Mouse (Mus musculus): ENCODE measurements at regions not wholly inside any gene's neighbourhood (a gene's known extent, or its start where the extent isn't known, plus 50 kb on each side); places are given as distances from the start of the nearest gene placed in this dataset.

DNA sequence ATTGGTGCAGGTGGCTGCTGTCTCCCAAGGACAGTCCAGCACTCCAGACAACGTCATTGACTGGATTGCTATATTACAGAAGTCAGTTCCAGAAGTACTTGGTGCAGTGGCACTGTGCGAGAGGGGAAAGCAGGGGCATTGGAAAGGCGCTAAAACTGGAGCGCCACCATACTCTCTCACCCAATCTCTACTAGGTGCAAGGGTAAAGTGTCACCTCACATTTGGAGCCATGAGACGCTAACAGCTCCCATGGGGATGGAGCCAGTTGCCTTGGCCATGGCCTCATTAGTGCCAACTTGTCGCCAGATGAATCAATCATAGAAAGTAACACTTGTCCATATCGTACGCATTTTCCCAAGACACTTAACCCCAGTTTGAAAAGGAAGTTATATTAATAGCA is 1617.2 kb upstream of the Gulo start:
- 92% methylated on average over 8 of the region's 8 CpGs for WGBS
- H3K27ac ChIP-seq = no peak overlapping the region
- H3K4me3 ChIP-seq = no peak overlapping the region
- H3K36me3 ChIP-seq (replicated peaks) = no peaks in the 10 kb centered on the region
- H3K4me1 ChIP-seq = peaks cover 7% of the 10 kb centered on the region
- no peak for DNase-seq (ENCODE audit: extremely low spot score, low spot score)
- H3K9me3 ChIP-seq = no peaks in the 10 kb centered on the region
- H3K27me3 ChIP-seq (ENCODE audit: poor library complexity, severe bottlenecking) = peaks cover 25% of the 10 kb centered on the region

- no peaks in the 10 kb centered on the region for H3K9me3 ChIP-seq
- H3K4me3 ChIP-seq = no peak overlapping the region
- H3K4me1 ChIP-seq = peaks cover 12% of the 10 kb centered on the region
- no peaks in the 10 kb centered on the region for H3K36me3 ChIP-seq (replicated peaks)
- no peak overlapping the region for H3K27ac ChIP-seq
- no peak for DNase-seq (ENCODE audit: extremely low spot score, low spot score)
- 77% methylated on average over 4 of the region's 4 CpGs for WGBS
- H3K27me3 ChIP-seq (ENCODE audit: poor library complexity, severe bottlenecking) = peaks cover 40% of the 10 kb centered on the region
Measured at GRCm38 (mm10) chr14:67623841-67624480, 1615.0 kb upstream of the Gulo start.

DNA sequence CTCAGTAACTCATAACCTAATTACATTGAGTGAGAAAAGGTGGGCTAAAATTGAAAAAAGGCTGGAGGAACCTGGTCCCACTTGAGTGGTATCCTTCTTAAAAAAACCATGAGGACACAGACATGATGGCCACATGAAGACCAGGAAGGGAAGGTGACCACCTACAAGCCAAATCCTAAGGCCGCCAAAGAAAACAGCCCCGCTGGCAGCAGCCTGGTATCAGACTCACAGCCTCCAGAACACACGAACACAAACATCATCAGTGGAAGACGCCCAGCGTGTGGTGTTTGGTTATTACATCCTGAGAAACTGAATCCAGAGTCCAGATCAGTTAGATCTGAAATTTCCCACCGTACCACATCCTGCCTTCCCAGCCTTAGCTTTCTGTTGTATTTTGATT is 1613.9 kb upstream of the Gulo start:
- Histone ChIP-seq H3K27me3 (ENCODE audit: poor library complexity, severe bottlenecking) (peaks cover 45% of the 10 kb centered on the region), H3K27ac (no peak overlapping the region), H3K9me3 (no peaks in the 10 kb centered on the region), H3K4me1 (peaks cover 12% of the 10 kb centered on the region), H3K36me3 (replicated peaks) (no peaks in the 10 kb centered on the region), H3K4me3 (no peak overlapping the region)
- no peak for DNase-seq (ENCODE audit: extremely low spot score, low spot score)
- 92% methylated on average over 6 of the region's 6 CpGs for WGBS

GRCm38 (mm10) chr14:67621486-67621885 is 1612.5 kb upstream of the Gulo start:
- H3K4me3 ChIP-seq = no peak overlapping the region
- H3K9me3 ChIP-seq = no peaks in the 10 kb centered on the region
- H3K4me1 ChIP-seq = peaks cover 17% of the 10 kb centered on the region
- peaks cover 57% of the 10 kb centered on the region for H3K27me3 ChIP-seq (ENCODE audit: poor library complexity, severe bottlenecking)
- WGBS = 42% methylated on average over 2 of the region's 2 CpGs
- H3K36me3 ChIP-seq (replicated peaks) = no peaks in the 10 kb centered on the region
- DNase-seq (ENCODE audit: extremely low spot score, low spot score) = no peak
- H3K27ac ChIP-seq = no peak overlapping the region

GRCm38 (mm10) chr14:67620854-67621476 is 1612.0 kb upstream of the Gulo start:
- no peaks in the 10 kb centered on the region for H3K36me3 ChIP-seq (replicated peaks)
- peaks cover 22% of the 10 kb centered on the region for H3K4me1 ChIP-seq
- 24% methylated on average over 4 of the region's 4 CpGs for WGBS
- DNase-seq (ENCODE audit: extremely low spot score, low spot score) = peak; percentile 51
- peaks cover 63% of the 10 kb centered on the region for H3K27me3 ChIP-seq (ENCODE audit: poor library complexity, severe bottlenecking)
- H3K27ac ChIP-seq = no peak overlapping the region
- H3K4me3 ChIP-seq = no peak overlapping the region
- H3K9me3 ChIP-seq = no peaks in the 10 kb centered on the region

DNA sequence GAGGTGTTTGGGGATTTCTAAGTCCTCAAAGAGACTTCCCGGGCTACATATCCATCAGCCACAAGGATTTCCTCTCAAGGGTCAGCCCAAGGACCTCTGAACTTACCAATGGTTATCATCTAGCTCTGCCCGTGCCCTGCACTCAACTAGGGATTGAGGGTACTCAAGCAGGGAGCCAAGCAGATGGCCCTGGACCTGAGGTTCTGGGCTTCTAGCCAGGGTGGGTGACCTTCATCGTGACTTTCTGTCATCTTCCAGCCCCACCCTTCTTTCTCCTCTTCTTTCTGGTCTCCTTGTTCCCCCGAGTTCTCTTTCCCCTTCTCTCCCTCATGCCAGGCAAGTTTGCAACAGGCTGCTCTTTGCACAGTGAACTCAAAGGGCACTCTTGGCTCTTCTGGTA is 1610.6 kb upstream of the Gulo start:
- Histone ChIP-seq H3K4me3 (no peak overlapping the region), H3K36me3 (replicated peaks) (no peaks in the 10 kb centered on the region), H3K27me3 (ENCODE audit: poor library complexity, severe bottlenecking) (peaks cover 67% of the 10 kb centered on the region), H3K4me1 (peaks cover 27% of the 10 kb centered on the region), H3K9me3 (no peaks in the 10 kb centered on the region), H3K27ac (no peak overlapping the region)
- 90% methylated on average over 4 of the region's 4 CpGs for WGBS
- DNase-seq (ENCODE audit: extremely low spot score, low spot score) = no peak

DNA sequence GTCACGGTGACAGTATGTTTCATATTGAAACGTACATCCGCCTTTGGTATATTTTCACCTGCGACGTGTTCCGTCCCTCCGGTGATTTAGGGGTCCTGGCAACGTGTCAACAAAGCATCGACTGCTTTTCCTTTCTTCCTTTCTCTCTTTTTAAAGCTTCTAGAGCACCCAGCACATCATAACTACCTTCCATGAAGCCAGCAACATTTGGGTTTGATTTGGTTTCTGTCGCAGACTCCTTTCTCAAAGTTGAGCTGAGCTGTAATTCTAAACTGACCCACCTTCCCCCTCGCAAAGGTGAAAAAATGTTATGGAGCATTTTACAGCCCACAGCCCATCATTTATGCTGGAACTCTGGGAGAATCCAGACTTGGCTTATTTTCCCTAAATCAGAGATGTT is 1605.4 kb upstream of the Gulo start:
- no peak for DNase-seq (ENCODE audit: extremely low spot score, low spot score)
- no peak overlapping the region for H3K27ac ChIP-seq
- H3K4me3 ChIP-seq = no peak overlapping the region
- H3K36me3 ChIP-seq (replicated peaks) = no peaks in the 10 kb centered on the region
- H3K4me1 ChIP-seq = peaks cover 57% of the 10 kb centered on the region
- peaks cover 86% of the 10 kb centered on the region for H3K27me3 ChIP-seq (ENCODE audit: poor library complexity, severe bottlenecking)
- no peaks in the 10 kb centered on the region for H3K9me3 ChIP-seq
- WGBS = 81% methylated on average over 11 of the region's 11 CpGs

- WGBS = 85% methylated on average over 13 of the region's 13 CpGs
- DNase-seq (ENCODE audit: extremely low spot score, low spot score) = no peak
- Histone ChIP-seq H3K4me1 (peaks cover 61% of the 10 kb centered on the region), H3K9me3 (no peaks in the 10 kb centered on the region), H3K4me3 (no peak overlapping the region), H3K27ac (no peak overlapping the region), H3K27me3 (ENCODE audit: poor library complexity, severe bottlenecking) (peaks cover 86% of the 10 kb centered on the region), H3K36me3 (replicated peaks) (no peaks in the 10 kb centered on the region)
Measured at GRCm38 (mm10) chr14:67613691-67614090, 1604.7 kb upstream of the Gulo start.

DNA sequence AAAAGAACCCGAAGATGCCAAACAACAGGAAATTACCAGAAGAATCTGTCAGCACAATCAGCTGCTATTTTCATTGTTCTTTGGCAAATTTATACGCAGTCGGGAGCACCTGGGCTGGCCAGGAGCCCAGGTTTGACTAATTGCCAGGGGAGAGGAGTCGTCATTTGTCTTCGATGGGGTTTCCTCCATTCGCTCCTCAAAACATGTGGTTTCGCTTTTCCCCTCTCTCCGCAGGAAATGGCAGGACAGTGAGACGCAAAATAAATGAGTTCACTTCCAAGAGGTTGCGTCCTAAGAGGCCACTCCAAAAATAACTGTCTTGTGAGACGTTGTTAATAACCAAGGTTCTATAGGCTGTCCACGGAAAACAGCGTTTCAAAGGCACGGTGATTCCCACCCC is 1604.2 kb upstream of the Gulo start:
- no peaks in the 10 kb centered on the region for H3K36me3 ChIP-seq (replicated peaks)
- H3K27ac ChIP-seq = no peak overlapping the region
- peaks cover 66% of the 10 kb centered on the region for H3K4me1 ChIP-seq
- H3K4me3 ChIP-seq = no peak overlapping the region
- no peak for DNase-seq (ENCODE audit: extremely low spot score, low spot score)
- no peaks in the 10 kb centered on the region for H3K9me3 ChIP-seq
- 68% methylated on average over 14 of the region's 14 CpGs for WGBS
- H3K27me3 ChIP-seq (ENCODE audit: poor library complexity, severe bottlenecking) = peaks cover 89% of the 10 kb centered on the region

- peaks cover 73% of the 10 kb centered on the region for H3K4me1 ChIP-seq
Measured at GRCm38 (mm10) chr14:67612471-67612870, 1603.5 kb upstream of the Gulo start.

GRCm38 (mm10) chr14:67608262-67608661 is 1599.3 kb upstream of the Gulo start:
- Histone ChIP-seq H3K9me3 (no peaks in the 10 kb centered on the region), H3K4me3 (peak overlapping the region; percentile 37), H3K4me1 (peaks cover 59% of the 10 kb centered on the region), H3K36me3 (replicated peaks) (no peaks in the 10 kb centered on the region), H3K27me3 (ENCODE audit: poor library complexity, severe bottlenecking) (peaks cover 80% of the 10 kb centered on the region), H3K27ac (peak overlapping the region; percentile 1; the same call in 1 of the 2 replicates)
- DNase-seq (ENCODE audit: extremely low spot score, low spot score) = no peak
- 19% methylated on average over 20 of the region's 20 CpGs for WGBS

More at GRCm38 (mm10) chr14:67612471-67612870, 1603.5 kb upstream of the Gulo start:
- H3K4me3 ChIP-seq = no peak overlapping the region
- H3K36me3 ChIP-seq (replicated peaks) = no peaks in the 10 kb centered on the region
- H3K27me3 ChIP-seq (ENCODE audit: poor library complexity, severe bottlenecking) = peaks cover 92% of the 10 kb centered on the region
- no peak for DNase-seq (ENCODE audit: extremely low spot score, low spot score)
- 42% methylated on average over 4 of the region's 4 CpGs for WGBS
- no peak overlapping the region for H3K27ac ChIP-seq
- no peaks in the 10 kb centered on the region for H3K9me3 ChIP-seq

GRCm38 (mm10) chr14:67602960-67603359 is 1594.0 kb upstream of the Gulo start:
- Histone ChIP-seq H3K27me3 (ENCODE audit: poor library complexity, severe bottlenecking) (peaks cover 49% of the 10 kb centered on the region), H3K27ac (no peak overlapping the region), H3K4me1 (peaks cover 15% of the 10 kb centered on the region), H3K4me3 (no peak overlapping the region), H3K36me3 (replicated peaks) (no peaks in the 10 kb centered on the region), H3K9me3 (no peaks in the 10 kb centered on the region)
- no peak for DNase-seq (ENCODE audit: extremely low spot score, low spot score)
- WGBS = 91% methylated on average over 4 of the region's 4 CpGs

- WGBS = 31% methylated on average over 4 of the region's 4 CpGs
- Histone ChIP-seq H3K4me1 (peaks cover 9% of the 10 kb centered on the region; the same call in 1 of the 2 replicates), H3K27me3 (ENCODE audit: poor library complexity, severe bottlenecking) (peaks cover 23% of the 10 kb centered on the region), H3K4me3 (no peak overlapping the region), H3K36me3 (replicated peaks) (no peaks in the 10 kb centered on the region), H3K9me3 (no peaks in the 10 kb centered on the region), H3K27ac (no peak overlapping the region)
- no peak for DNase-seq (ENCODE audit: extremely low spot score, low spot score)
Measured at GRCm38 (mm10) chr14:67599734-67600133, 1590.7 kb upstream of the Gulo start.

All from forebrain, embryonic 10.5 days (tissue).